Mouse (Mus musculus) bone marrow macrophage, adult 2 months (primary cell): ENCODE measurements around the gene Madcam1.

Experiments used
- CTCF ChIP-seq: IDR thresholded peaks from 2 replicates; pipeline ENCODE4 v1.5.1; 2012; ENCODE audit warnings: low read depth, mild to moderate bottlenecking, low read length, moderate library complexity
- POLR2A ChIP-seq: IDR thresholded peaks from 2 replicates; pipeline ENCODE4 v1.6.1; 2012; ENCODE audit warnings: mild to moderate bottlenecking, low read depth, low read length, borderline replicate concordance

GRCm38 (mm10) chr10:79714996-79715395, 50.6 kb downstream of the Madcam1 start:
- TF ChIP-seq CTCF (no peak), POLR2A (no peak)
